Mouse (Mus musculus) ES-Bruce4 (cell line): Measurements from ENCODE around the gene Smcr8. TPM values are rescaled to one million over a fixed set of nuclear protein-coding genes. Genes with fewer than 3 reads are reported as not detected.

Experiments used
- H3K27ac ChIP-seq: 2 replicates; pipeline ENCODE4 v1.5.1; 2012; ENCODE audit warnings: low read length, inconsistent platforms; ENCODE audit not compliant: insufficient read depth
- H3K27me3 ChIP-seq: 2 replicates; pipeline ENCODE4 v1.6.1; 2012; ENCODE audit warnings: mild to moderate bottlenecking, low read length, inconsistent platforms; ENCODE audit not compliant: control insufficient read depth, poor library complexity, insufficient read depth, severe bottlenecking
- H3K36me3 ChIP-seq: 2 replicates; pipeline ENCODE4 v1.6.1; 2012; ENCODE audit warnings: inconsistent platforms, mild to moderate bottlenecking, low read length, moderate library complexity; ENCODE audit not compliant: control insufficient read depth, poor library complexity, insufficient read depth, severe bottlenecking
- H3K4me1 ChIP-seq: one replicate; pipeline ENCODE4 v1.8.1; 2011; ENCODE audit warnings: low read length; ENCODE audit not compliant: control insufficient read depth, insufficient read depth
- H3K4me3 ChIP-seq: 2 replicates; pipeline ENCODE4 v1.5.1; 2011; ENCODE audit warnings: low read depth, mild to moderate bottlenecking, low read length
- H3K9ac ChIP-seq: 2 replicates; pipeline ENCODE4 v1.6.1; 2012; ENCODE audit warnings: low read depth, mild to moderate bottlenecking, inconsistent platforms; ENCODE audit not compliant: poor library complexity, severe bottlenecking
- H3K9me3 ChIP-seq: replicated peaks from 2 replicates; pipeline ENCODE4 v1.6.1; 2012; ENCODE audit warnings: mild to moderate bottlenecking, low read length, inconsistent platforms; ENCODE audit not compliant: control insufficient read depth, poor library complexity, insufficient read depth, severe bottlenecking
- CTCF ChIP-seq: IDR thresholded peaks from one replicate; pipeline ENCODE4 v1.8.1; 2011; ENCODE audit warnings: low read depth, low read length
- EP300 ChIP-seq: IDR thresholded peaks from 2 replicates; pipeline ENCODE4 v1.6.1; 2011; ENCODE audit warnings: low read depth, low read length; ENCODE audit not compliant: insufficient read depth
- POLR2A ChIP-seq: IDR thresholded peaks from one replicate; pipeline ENCODE4 v1.8.1; 2011; ENCODE audit warnings: low read length; ENCODE audit not compliant: insufficient read depth
- polyA plus RNA-seq: library from polyadenylated mRNA; stranded (reverse); fragments of >200 nt; gene quantifications from 2 replicates; pipeline ENCODE4 v1.2.4, GENCODE M21; 2011; ENCODE audit warnings: low read depth; ENCODE audit not compliant: missing spikeins, insufficient read depth, insufficient read length

Gene Smcr8
- polyA plus RNA-seq, 1 experiment: 18.4 TPM

- Histone ChIP-seq H3K36me3 (peaks cover 90% of the 10 kb centered on the region), H3K4me1 (no peaks in the 10 kb centered on the region), H3K27ac (no peak overlapping the region), H3K9ac (no peak overlapping the region), H3K27me3 (no peaks in the 10 kb centered on the region), H3K9me3 (no peaks in the 10 kb centered on the region), H3K4me3 (no peak overlapping the region)
- TF ChIP-seq POLR2A (no peak), EP300 (no peak), CTCF (no peak)
Observed at GRCm38 (mm10) chr11:60790472-60790871, 13.1 kb downstream of the Smcr8 start.

GRCm38 (mm10) chr11:60796342-60796741 lies 19.0 kb downstream of the Smcr8 start:
- Histone ChIP-seq H3K27ac (no peak overlapping the region), H3K4me1 (no peaks in the 10 kb centered on the region), H3K36me3 (peaks cover 85% of the 10 kb centered on the region), H3K9ac (no peak overlapping the region), H3K4me3 (no peak overlapping the region), H3K27me3 (no peaks in the 10 kb centered on the region), H3K9me3 (no peaks in the 10 kb centered on the region)
- no peak for TF ChIP-seq EP300
- no peak for TF ChIP-seq POLR2A
- no peak for TF ChIP-seq CTCF

DNA sequence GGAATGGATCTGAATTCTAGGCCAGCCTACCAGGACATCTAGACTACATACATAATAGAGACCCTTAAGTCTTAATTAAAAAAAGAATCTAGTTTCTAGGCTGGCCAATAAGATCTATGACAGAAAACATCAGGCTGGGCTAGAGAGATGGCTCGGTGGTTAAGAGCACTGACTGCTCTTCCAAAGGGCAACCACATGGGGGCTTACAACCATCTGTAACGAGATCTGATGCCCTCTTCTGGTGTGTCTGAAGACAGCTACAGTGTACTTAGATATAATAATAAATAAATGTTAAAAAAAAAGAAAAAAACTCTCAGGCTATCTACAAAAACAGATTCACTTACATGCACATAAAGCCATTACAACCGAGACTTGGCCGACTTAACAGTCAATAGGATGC lies 22.7 kb downstream of the Smcr8 start:
- no peak overlapping the region for H3K4me3 ChIP-seq
- H3K36me3 ChIP-seq: peaks cover 78% of the 10 kb centered on the region
- H3K9me3 ChIP-seq: no peaks in the 10 kb centered on the region
- H3K27ac ChIP-seq: no peak overlapping the region
- TF ChIP-seq POLR2A (no peak), EP300 (no peak), CTCF (no peak)
- H3K9ac ChIP-seq: no peak overlapping the region
- H3K4me1 ChIP-seq: no peaks in the 10 kb centered on the region
- no peaks in the 10 kb centered on the region for H3K27me3 ChIP-seq

DNA sequence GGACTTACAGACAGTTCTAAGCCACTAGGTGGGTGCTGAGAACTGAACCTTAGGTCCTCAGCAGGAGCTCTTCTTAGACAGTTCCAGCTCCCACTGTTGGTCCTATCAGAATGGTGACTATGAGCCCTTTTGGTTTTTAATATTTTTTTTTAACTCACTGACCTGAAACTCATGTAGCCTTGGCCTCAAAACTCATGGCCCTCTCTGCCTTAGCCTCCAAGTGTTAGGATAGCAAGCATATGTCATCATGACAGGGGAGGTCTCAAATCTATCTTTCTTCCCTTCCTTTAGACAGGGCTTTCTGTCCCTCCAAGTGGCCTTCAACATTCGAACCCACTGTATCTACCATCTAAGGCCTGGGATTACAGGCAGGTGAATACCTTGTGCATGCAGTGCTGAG lies 23.6 kb downstream of the Smcr8 start:
- no peak overlapping the region for H3K9ac ChIP-seq
- peaks cover 74% of the 10 kb centered on the region for H3K36me3 ChIP-seq
- no peak overlapping the region for H3K27ac ChIP-seq
- TF ChIP-seq CTCF (no peak), POLR2A (no peak), EP300 (no peak)
- no peaks in the 10 kb centered on the region for H3K27me3 ChIP-seq
- no peaks in the 10 kb centered on the region for H3K4me1 ChIP-seq
- H3K9me3 ChIP-seq: no peaks in the 10 kb centered on the region
- H3K4me3 ChIP-seq: no peak overlapping the region

DNA sequence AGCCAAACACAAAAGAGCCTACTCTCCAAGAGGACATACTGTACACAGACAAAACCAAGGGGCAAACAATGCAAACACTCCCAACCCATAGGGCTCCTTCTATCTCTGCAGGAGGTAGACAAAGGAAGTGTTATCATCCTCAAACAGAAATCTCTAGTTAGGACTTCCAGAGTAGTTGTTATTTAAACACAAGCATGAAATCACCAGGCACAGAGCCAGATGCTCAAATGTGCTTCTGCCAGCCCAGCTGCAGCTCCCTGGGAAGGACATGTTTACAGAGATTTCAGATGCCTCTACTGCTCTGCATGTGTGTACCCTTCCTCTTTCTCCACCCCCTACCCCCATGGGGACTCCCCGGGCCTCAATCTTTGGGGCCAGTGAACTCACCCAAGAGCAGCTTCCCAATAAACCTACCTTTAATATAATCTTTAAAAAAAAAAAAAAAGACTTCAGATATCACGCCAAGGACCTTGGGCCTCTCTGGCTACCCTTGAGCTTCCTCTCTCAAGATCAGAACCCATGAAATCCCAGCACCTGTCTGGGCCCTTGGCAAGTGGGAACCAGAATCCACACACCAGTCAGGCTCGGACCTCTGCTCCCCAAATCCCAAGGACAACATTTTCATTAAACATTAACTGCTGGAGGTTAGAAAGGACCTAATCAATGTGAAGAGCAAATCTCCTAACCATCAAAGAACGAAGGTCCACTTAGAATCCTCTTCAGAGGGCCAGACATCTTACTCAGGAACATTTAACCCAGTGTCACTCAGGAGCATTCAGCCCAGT lies 31.2 kb downstream of the Smcr8 start:
- TF ChIP-seq CTCF (no peak), POLR2A (no peak), EP300 (no peak)
- Histone ChIP-seq H3K27me3 (no peaks in the 10 kb centered on the region), H3K9ac (peak overlapping the region; percentile 37; the same call in 1 of the 2 replicates), H3K4me1 (peaks cover 1% of the 10 kb centered on the region), H3K9me3 (no peaks in the 10 kb centered on the region), H3K36me3 (peaks cover 21% of the 10 kb centered on the region), H3K27ac (no peak overlapping the region), H3K4me3 (no peak overlapping the region)

- no peaks in the 10 kb centered on the region for H3K27me3 ChIP-seq
- H3K27ac ChIP-seq: no peak overlapping the region
- H3K4me3 ChIP-seq: 0 out of 2 replicates have a peak overlapping the region, but pooled peaks have one; percentile 76
- TF ChIP-seq CTCF: no peak
- no peak for TF ChIP-seq EP300
- no peak for TF ChIP-seq POLR2A
- no peaks in the 10 kb centered on the region for H3K9me3 ChIP-seq
- peak overlapping the region; percentile 50 for H3K9ac ChIP-seq
- H3K36me3 ChIP-seq: peaks cover 11% of the 10 kb centered on the region
- peaks cover 1% of the 10 kb centered on the region for H3K4me1 ChIP-seq
Observed at GRCm38 (mm10) chr11:60809546-60809945, 32.2 kb downstream of the Smcr8 start.
